Mouse (Mus musculus) intestine, embryonic 15.5 days (tissue): ENCODE results near the gene Fndc4. TPM values are rescaled to one million over a fixed set of nuclear protein-coding genes. Genes with fewer than 3 reads are reported as not detected.
A peak's percentile ranks its signal among the peaks of the same experiment; 100 is the strongest.

Experiments
- ATAC-seq: fragments of 200-750 bp; cut with Nextera tagmentation; 2 replicates; pipeline ENCODE4 v1.8.0; 2017; ENCODE audit warnings: moderate TSS enrichment, moderate library complexity
- H3K27ac ChIP-seq: fragments of 300-500 bp; sonication (generic); 2 replicates; pipeline ENCODE4 v1.5.1; 2015; ENCODE audit warnings: mild to moderate bottlenecking, inconsistent platforms
- H3K27me3 ChIP-seq: fragments of 300-500 bp; sonication (generic); replicated peaks from 2 replicates; pipeline ENCODE4 v1.6.1; 2015; ENCODE audit warnings: inconsistent platforms
- H3K36me3 ChIP-seq: fragments of 300-500 bp; sonication (generic); 2 replicates; pipeline ENCODE4 v1.6.1; 2015; ENCODE audit warnings: inconsistent platforms
- H3K4me1 ChIP-seq: fragments of 300-500 bp; sonication (generic); replicated peaks from 2 replicates; pipeline ENCODE4 v1.6.1; 2015; ENCODE audit warnings: inconsistent platforms
- H3K4me2 ChIP-seq: fragments of 300-500 bp; sonication (generic); replicated peaks from 2 replicates; pipeline ENCODE4 v1.6.1; 2015; ENCODE audit warnings: mild to moderate bottlenecking, inconsistent platforms
- H3K4me3 ChIP-seq: fragments of 300-500 bp; sonication (generic); replicated peaks from 2 replicates; pipeline ENCODE4 v1.5.1; 2015; ENCODE audit warnings: inconsistent platforms
- H3K9ac ChIP-seq: fragments of 300-500 bp; sonication (generic); 2 replicates; pipeline ENCODE4 v1.6.1; 2015; ENCODE audit warnings: inconsistent platforms
- H3K9me3 ChIP-seq: fragments of 300-500 bp; sonication (generic); 2 replicates; pipeline ENCODE4 v1.6.1; 2016; ENCODE audit warnings: inconsistent platforms
- WGBS: fragments of 180-500 bp; shearing (Covaris S2); methylation state at CpG from one replicate; pipeline ENCODE4 v1.1.7; 2015; 5-methylcytosine and 5-hydroxymethylcytosine counted together
- polyA plus RNA-seq: library from polyadenylated mRNA; unstranded; fragments of >200 nt; fragmentation: Nextera tagmentation; extraction: Ambion mirVana; gene quantifications from 2 replicates; pipeline ENCODE4 v1.2.1, GENCODE M21; 2015

The Fndc4 gene
- polyA plus RNA-seq: 27.9 and 29.6 TPM in 2 replicates

DNA sequence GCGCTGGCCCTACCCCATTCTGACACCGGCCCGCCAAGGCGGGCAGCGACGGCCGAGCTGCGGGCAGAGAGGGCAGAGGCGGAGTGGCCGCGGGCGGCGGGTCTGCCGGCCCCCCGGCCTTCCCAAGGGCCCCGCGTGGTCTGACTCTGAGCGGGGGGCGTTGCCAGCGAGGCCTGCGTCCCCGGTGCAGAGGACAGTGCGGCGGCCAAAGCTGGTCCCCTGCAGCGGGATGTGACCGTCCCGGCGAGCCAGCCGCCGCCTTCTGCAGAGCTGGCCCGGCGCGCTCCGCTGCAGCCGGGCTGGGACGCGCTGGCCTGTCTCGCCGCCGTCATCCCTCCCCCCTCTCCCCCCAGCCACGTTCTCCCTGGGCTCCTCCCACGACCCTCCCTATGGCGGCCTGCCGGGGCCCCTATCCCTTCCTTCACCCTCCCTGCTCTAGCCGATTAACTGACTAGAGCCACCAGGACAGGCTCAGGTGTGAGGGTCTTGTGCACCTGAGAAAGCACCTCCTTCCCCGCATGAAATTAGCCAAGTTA lies at the start of gene Fndc4:
Fndc4 (minus strand) TSS at position 475 of the 536 bp plus-strand sequence.
- under 1% methylated on average over 39 of the region's 46 CpGs for WGBS
- no peaks in the 10 kb centered on the region for H3K27me3 ChIP-seq
- peak within 1 kb of the TSS; percentile 79 for H3K4me3 ChIP-seq
- peak within 1 kb of the TSS; percentile 33; the same call in 1 of the 2 replicates for H3K27ac ChIP-seq
- H3K4me2 ChIP-seq: peak within 1 kb of the TSS; percentile 91
- ATAC-seq: peak; percentile 63
- peak within 1 kb of the TSS; percentile 87 for H3K9ac ChIP-seq
- peaks cover 13% of the 10 kb centered on the region; the same call in 1 of the 2 replicates for H3K4me1 ChIP-seq
- no peaks in the 10 kb centered on the region for H3K9me3 ChIP-seq
- H3K36me3 ChIP-seq: 0 out of 2 replicates have a peak, but pooled peaks cover 9% of the 10 kb centered on the region

DNA sequence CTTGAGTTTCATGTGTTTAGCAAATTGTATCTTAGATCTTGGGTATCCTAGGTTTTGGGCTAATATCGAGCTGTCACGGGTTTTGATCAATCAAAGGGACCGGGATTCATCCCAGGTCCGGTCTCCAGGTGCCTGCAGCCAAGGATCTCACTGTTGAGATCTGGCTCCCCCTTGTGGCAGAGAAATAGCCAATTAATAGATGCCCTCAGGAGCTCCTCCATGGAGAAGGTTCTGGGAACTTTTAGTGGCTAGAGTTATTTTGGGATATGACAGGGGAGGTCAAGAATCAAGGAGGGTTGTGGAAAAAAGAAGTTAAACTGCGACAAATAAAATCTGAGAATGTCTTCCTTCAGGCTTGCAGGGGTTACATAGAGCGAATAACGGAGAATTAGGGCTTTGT lies 32.4 kb upstream of the Fndc4 start:
- Histone ChIP-seq H3K9me3 (no peaks in the 10 kb centered on the region), H3K4me2 (no peak overlapping the region), H3K36me3 (no peaks in the 10 kb centered on the region), H3K4me3 (no peak overlapping the region), H3K27me3 (no peaks in the 10 kb centered on the region; the same call in 1 of the 2 replicates), H3K4me1 (no peaks in the 10 kb centered on the region), H3K27ac (no peak overlapping the region), H3K9ac (no peak overlapping the region)
- 30% methylated on average over 7 of the region's 7 CpGs for WGBS
- ATAC-seq: 0 out of 2 replicates have a peak, but pooled peaks have one; percentile 45

DNA sequence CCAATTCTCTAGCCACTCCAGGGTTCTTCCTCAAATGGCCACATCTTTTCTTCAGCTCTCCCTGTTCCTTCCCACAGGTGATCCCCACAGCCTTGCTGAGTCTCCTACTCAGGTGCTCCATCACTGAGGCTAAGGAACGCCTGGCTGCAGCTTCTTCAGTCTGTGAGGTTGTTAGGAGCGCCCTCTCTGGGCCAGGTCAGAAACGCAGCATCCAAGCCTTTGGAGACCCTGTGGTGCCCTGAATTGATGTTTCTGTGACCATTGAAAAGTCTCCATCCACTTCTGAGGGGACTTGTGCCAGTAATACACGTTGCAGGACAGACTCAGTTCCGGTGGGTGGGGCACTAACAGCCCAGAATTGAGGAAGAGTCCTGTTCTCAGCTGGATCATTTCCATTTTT lies 31.0 kb upstream of the Fndc4 start:
- Histone ChIP-seq H3K9me3 (no peaks in the 10 kb centered on the region), H3K27me3 (no peaks in the 10 kb centered on the region; the same call in 1 of the 2 replicates), H3K4me2 (no peak overlapping the region), H3K36me3 (no peaks in the 10 kb centered on the region), H3K27ac (no peak overlapping the region), H3K9ac (no peak overlapping the region), H3K4me1 (no peaks in the 10 kb centered on the region), H3K4me3 (no peak overlapping the region)
- WGBS: 15% methylated on average over 5 of the region's 5 CpGs
- no peak for ATAC-seq

DNA sequence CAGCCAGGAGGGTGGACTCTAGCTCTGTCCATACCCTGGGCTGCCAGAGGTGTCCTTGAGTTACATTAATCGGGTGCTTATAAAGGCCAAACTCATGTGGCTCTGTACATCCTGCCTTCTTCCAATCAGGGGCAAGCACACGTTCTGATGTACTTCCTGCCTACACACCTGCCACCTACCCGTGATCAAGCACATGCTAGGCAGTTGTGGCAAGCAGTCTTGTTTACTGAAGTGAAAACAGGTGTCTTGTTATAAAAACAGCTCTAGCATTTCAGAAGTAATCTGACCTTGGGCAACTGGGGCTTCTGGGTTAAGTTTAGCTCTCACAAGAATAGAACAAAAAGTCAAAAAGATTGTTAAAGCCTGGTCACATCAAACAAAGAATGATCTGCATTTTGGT lies 28.2 kb upstream of the Fndc4 start:
- Histone ChIP-seq H3K27ac (no peak overlapping the region), H3K36me3 (no peaks in the 10 kb centered on the region), H3K9ac (no peak overlapping the region), H3K27me3 (no peaks in the 10 kb centered on the region; the same call in 1 of the 2 replicates), H3K9me3 (no peaks in the 10 kb centered on the region), H3K4me2 (no peak overlapping the region), H3K4me3 (no peak overlapping the region), H3K4me1 (no peaks in the 10 kb centered on the region)
- no peak for ATAC-seq
- WGBS: 62% methylated on average over 3 of the region's 3 CpGs

DNA sequence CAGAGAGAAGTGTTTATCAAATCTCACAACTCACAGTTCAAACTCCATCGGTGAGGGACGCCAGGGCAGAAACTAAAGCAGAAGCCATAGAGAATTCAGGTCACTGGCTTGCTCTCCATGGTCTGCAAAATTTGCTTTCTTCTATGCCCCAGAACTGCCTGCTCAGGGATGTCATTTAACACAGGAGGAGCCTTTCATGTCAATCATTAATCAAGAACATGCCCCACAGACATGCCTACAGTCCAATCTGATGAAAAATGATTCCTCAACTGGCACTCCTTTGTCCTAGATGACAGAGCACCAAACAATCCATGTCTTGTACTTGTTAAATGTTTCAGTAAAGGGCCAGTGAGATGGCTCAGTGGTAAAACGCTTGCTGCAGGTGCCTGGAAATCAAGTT lies 26.9 kb upstream of the Fndc4 start:
- H3K27ac ChIP-seq: no peak overlapping the region
- no peak overlapping the region for H3K4me2 ChIP-seq
- H3K36me3 ChIP-seq: no peaks in the 10 kb centered on the region
- H3K27me3 ChIP-seq: no peaks in the 10 kb centered on the region; the same call in 1 of the 2 replicates
- H3K4me3 ChIP-seq: no peak overlapping the region
- WGBS: 77% methylated on average over 3 of the region's 3 CpGs
- ATAC-seq: no peak
- H3K9ac ChIP-seq: no peak overlapping the region
- no peaks in the 10 kb centered on the region for H3K4me1 ChIP-seq
- H3K9me3 ChIP-seq: no peaks in the 10 kb centered on the region

DNA sequence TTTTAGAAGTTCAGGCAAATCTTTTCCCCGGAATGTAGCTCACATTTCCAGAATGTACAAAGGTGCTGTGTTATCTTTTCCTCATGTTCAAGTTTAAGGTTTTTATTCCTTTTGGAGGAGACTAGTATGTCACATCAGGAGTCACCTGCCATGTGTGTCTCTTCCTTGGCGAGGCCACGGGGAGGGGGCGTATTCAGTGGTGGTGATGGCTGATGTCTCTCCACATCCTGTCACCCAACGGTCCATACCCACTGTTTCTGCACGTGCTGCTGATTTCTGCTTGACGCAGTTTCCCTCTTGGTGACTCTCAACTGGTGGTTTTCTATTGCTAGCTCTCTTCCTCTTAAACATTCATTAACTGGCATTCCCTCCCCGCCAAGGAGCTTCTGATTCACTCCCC lies 16.9 kb upstream of the Fndc4 start:
- no peaks in the 10 kb centered on the region for H3K9me3 ChIP-seq
- H3K27me3 ChIP-seq: no peaks in the 10 kb centered on the region
- H3K4me2 ChIP-seq: no peak overlapping the region
- H3K4me1 ChIP-seq: no peaks in the 10 kb centered on the region
- no peak for ATAC-seq
- 86% methylated on average over 8 of the region's 8 CpGs for WGBS
- no peak overlapping the region for H3K9ac ChIP-seq
- no peaks in the 10 kb centered on the region for H3K36me3 ChIP-seq
- no peak overlapping the region for H3K4me3 ChIP-seq
- no peak overlapping the region for H3K27ac ChIP-seq

DNA sequence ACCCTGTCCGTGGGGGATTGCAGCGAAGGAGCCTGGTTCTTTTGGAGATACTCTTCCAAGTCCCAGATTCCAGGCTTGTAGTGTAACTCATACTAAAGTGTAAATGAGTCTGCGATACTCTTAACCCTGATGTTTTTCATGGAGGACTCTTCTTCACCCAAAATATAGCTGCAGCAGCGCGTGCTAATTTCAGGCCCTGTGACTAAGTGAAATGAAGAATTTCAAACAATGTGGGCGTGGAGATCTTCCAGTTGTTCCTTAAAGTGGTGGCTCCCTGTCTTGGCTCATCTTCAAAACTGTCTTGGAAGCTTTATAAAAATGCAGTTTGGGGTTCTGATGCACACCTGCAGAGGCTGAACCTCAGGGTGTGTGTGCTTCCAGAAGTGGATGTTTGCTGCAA lies 7.2 kb upstream of the Fndc4 start:
- Histone ChIP-seq H3K27ac (no peak overlapping the region), H3K4me1 (no peaks in the 10 kb centered on the region), H3K9me3 (no peaks in the 10 kb centered on the region), H3K4me3 (no peak overlapping the region), H3K27me3 (no peaks in the 10 kb centered on the region), H3K9ac (no peak overlapping the region), H3K4me2 (no peak overlapping the region), H3K36me3 (no peaks in the 10 kb centered on the region)
- 81% methylated on average over 6 of the region's 6 CpGs for WGBS
- ATAC-seq: no peak

DNA sequence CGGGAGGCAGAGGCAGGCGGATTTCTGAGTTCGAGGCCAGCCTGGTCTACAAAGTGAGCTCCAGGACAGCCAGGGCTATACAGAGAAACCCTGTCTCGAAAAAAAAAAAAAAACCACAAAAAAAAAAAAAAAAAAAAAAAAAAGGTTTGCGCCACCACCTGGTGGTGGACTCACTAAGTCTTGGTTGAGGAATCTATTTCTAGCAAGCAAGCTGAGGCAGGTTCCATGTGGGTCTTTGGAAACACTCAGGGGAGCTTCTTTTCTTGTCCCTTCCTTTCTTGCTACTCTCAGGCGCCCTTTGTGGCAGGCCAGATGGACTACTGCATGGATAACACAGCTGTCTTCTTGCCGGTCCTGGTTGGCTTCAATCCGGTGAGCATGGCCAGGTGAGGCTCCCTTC lies 6.0 kb upstream of the Fndc4 start:
- ATAC-seq: no peak
- Histone ChIP-seq H3K4me2 (no peak overlapping the region), H3K27ac (no peak overlapping the region), H3K9ac (no peak overlapping the region), H3K9me3 (no peaks in the 10 kb centered on the region), H3K36me3 (no peaks in the 10 kb centered on the region), H3K4me1 (no peaks in the 10 kb centered on the region), H3K27me3 (no peaks in the 10 kb centered on the region), H3K4me3 (no peak overlapping the region)
- 70% methylated on average over 8 of the region's 8 CpGs for WGBS

DNA sequence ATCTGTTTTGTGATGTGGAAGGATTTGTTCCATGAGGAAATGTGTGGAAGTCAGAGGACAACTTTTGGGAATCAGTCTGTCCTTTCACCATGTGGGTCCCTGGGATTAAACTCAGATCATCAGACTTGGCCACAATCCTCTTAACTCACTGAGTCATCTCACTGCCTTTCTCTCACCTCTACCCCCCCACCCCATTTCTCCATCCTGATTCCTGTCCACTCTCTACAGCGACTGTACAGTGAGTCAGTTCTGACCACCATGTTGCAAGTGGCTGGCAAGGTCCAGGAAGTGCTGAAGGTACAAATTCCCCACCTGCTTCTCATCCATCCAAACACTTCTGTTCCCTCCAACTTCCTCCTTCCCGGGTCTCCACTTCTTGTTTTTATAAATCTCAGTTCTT lies 2.6 kb upstream of the Fndc4 start:
- Histone ChIP-seq H3K9me3 (no peaks in the 10 kb centered on the region), H3K4me2 (no peak overlapping the region), H3K27me3 (no peaks in the 10 kb centered on the region), H3K4me1 (peaks cover 13% of the 10 kb centered on the region; the same call in 1 of the 2 replicates), H3K36me3 (0 out of 2 replicates have a peak, but pooled peaks cover 4% of the 10 kb centered on the region), H3K4me3 (no peak overlapping the region), H3K27ac (no peak overlapping the region), H3K9ac (no peak overlapping the region)
- ATAC-seq: no peak
- WGBS: 58% methylated on average over 2 of the region's 2 CpGs

DNA sequence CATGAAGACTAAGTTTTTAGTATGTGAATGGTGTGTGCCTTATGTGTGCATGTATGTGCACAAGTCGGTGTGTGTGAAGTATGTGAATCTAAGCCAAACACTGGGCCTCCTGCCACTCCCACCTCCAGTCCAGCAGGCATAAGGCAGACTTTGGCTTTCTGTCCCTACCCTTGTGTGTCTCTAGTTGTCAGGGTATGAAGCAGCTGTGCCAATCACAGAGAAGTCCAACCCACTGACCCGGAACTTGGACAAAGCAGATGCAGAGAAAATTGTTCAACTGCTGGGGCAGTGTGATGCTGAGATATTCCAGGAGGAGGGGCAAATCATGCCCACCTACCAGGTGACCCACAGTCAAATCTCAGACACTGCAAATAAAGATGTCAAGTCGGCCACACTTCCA lies 2.1 kb upstream of the Fndc4 start:
- 0 out of 2 replicates have a peak, but pooled peaks cover 6% of the 10 kb centered on the region for H3K36me3 ChIP-seq
- H3K9me3 ChIP-seq: no peaks in the 10 kb centered on the region
- H3K4me1 ChIP-seq: peaks cover 13% of the 10 kb centered on the region; the same call in 1 of the 2 replicates
- WGBS: 70% methylated on average over 3 of the region's 3 CpGs
- H3K4me3 ChIP-seq: no peak overlapping the region
- no peaks in the 10 kb centered on the region for H3K27me3 ChIP-seq
- H3K27ac ChIP-seq: no peak overlapping the region
- H3K4me2 ChIP-seq: no peak overlapping the region
- no peak for ATAC-seq
- H3K9ac ChIP-seq: no peak overlapping the region

DNA sequence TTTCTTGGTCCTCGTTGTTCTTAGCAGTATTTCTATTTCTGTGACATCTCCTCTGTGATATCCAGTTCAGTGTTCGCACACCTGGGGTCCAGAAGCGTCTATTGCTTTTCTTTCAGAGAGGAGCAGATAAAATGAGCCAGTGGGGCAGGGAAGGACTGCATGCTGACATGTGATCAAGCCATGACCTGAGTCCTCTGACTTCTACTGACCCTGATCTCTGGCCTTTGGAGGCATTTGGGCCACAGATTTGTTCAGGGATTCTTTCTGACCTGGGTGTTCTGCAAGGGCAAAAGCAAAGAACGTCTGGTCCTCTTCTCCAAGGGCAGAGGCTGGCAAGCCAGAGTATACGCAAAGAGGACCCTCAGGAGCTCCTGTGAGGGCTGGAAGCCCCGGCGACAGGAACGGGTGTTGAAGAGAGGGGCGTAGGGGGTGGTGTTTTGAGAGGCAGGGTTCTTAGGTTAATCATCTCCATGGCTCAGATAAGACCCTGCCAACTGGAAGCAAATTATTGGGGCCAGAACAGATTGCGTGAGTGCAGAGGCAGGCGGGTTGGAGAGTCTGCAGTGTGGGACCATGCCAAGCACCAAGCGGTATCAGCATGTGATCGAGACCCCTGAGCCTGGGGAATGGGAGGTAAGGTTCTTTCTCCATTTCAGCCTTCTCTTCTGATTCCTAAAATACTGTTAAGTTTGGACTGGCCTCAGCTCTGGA lies 1.3 kb upstream of the Fndc4 start, which contains the start of gene Gckr:
Gckr (plus strand) TSS at position 397 of the 711 bp plus-strand sequence.
- peaks cover 13% of the 10 kb centered on the region; the same call in 1 of the 2 replicates for H3K4me1 ChIP-seq
- H3K9ac ChIP-seq: no peak within 1 kb of the TSS
- no peak within 1 kb of the TSS for H3K27ac ChIP-seq
- H3K4me2 ChIP-seq: peak within 1 kb of the TSS; percentile 91; the same call in 1 of the 2 replicates
- H3K9me3 ChIP-seq: no peaks in the 10 kb centered on the region
- WGBS: 57% methylated on average over 13 of the region's 13 CpGs
- H3K27me3 ChIP-seq: no peaks in the 10 kb centered on the region
- ATAC-seq: no peak
- 0 out of 2 replicates have a peak, but pooled peaks cover 9% of the 10 kb centered on the region for H3K36me3 ChIP-seq
- H3K4me3 ChIP-seq: no peak within 1 kb of the TSS

DNA sequence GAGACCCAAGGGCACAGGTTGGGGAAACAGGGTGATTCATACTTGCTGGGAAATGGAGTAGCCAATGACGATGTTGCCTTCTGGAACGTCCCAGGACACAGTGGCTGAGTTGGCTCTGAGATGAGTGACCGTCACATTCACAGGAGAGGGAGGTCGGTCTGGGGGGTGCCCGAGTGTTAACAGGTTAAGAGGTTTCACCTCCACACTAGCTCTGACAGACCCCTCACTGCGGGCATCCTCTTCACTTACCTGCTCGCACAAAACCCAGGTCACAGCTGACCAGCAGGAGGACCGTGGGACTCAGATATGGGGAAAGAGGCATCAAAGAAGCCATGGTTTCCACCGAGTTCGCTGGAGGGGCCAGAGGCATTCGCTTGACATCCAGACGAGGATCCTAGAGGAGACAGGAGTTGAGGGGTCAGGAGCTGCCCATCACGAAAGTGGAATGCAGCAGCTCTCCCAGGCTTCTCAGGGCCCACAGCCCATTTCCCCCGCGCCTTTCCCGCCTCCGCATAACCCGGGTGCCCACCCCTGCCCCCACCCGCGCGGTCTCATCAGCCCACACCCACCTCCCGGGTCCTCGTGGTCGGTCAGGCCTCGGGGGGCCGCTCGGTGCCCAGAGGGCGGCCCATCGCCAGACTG lies 795 bp downstream of the Fndc4 start:
- H3K4me2 ChIP-seq: peak overlapping the region; percentile 91
- H3K36me3 ChIP-seq: 0 out of 2 replicates have a peak, but pooled peaks cover 9% of the 10 kb centered on the region
- no peaks in the 10 kb centered on the region for H3K27me3 ChIP-seq
- 6% methylated on average over 29 of the region's 29 CpGs for WGBS
- ATAC-seq: peak; percentile 16
- H3K4me1 ChIP-seq: peaks cover 13% of the 10 kb centered on the region; the same call in 1 of the 2 replicates
- H3K9me3 ChIP-seq: no peaks in the 10 kb centered on the region
- H3K4me3 ChIP-seq: peak overlapping the region; percentile 79
- H3K27ac ChIP-seq: peak overlapping the region; percentile 33; the same call in 1 of the 2 replicates
- H3K9ac ChIP-seq: peak overlapping the region; percentile 87
